Mouse (Mus musculus) CH12.LX (cell line): Measurements from ENCODE around the gene Rspry1.

ENCODE experiments used
- BHLHE40 ChIP-seq: IDR thresholded peaks from 2 replicates; pipeline ENCODE4 v1.6.1; 2011; ENCODE audit warnings: mild to moderate bottlenecking, low read depth, low read length, improper control_type of control experiment
- CTCF ChIP-seq, 2 experiments: IDR thresholded peaks in 1 of 2; conservative IDR thresholded peaks in 1 of 2; 2 replicates each; pipeline ENCODE4 v1.5.1; 2011 to 2012; ENCODE audit warnings: low read depth in 2 of 2, low read length in 2 of 2, improper control_type of control experiment in 1 of 2, inconsistent platforms in 1 of 2, mild to moderate bottlenecking in 1 of 2, moderate library complexity in 1 of 2
- E2F4 ChIP-seq: IDR thresholded peaks from 2 replicates; pipeline ENCODE4 v1.6.1; 2011; ENCODE audit warnings: low read depth, low read length, improper control_type of control experiment; ENCODE audit not compliant: insufficient replicate concordance
- ELF1 ChIP-seq: IDR thresholded peaks from 2 replicates; pipeline ENCODE4 v1.6.1; 2014; ENCODE audit warnings: low read depth, mild to moderate bottlenecking, inconsistent platforms, low read length, improper control_type of control experiment
- EP300 ChIP-seq: IDR thresholded peaks from 2 replicates; pipeline ENCODE4 v1.6.1; 2011; ENCODE audit warnings: low read length, improper control_type of control experiment
- POLR2A ChIP-seq: IDR thresholded peaks from 2 replicates; pipeline ENCODE4 v1.6.1; 2011; ENCODE audit warnings: low read depth, mild to moderate bottlenecking, improper control_type of control experiment, low read length
- TBP ChIP-seq: conservative IDR thresholded peaks from 2 replicates; pipeline ENCODE4 v1.6.1; 2011; ENCODE audit warnings: low read depth, low read length, improper control_type of control experiment
- USF2 ChIP-seq: conservative IDR thresholded peaks from 2 replicates; pipeline ENCODE4 v1.6.1; 2011; ENCODE audit warnings: low read depth, low read length, improper control_type of control experiment
- ZNF384 ChIP-seq: IDR thresholded peaks from 2 replicates; pipeline ENCODE4 v1.6.1; 2012; ENCODE audit warnings: low read depth, low read length, improper control_type of control experiment, inconsistent platforms

GRCm38 (mm10) chr8:94666456-94667308 is 64.9 kb downstream of the Rspry1 start, which contains the start of gene Arl2bp:
- TF ChIP-seq CTCF (conservative IDR thresholded peaks at IDR 0.05 in 1 of 2, IDR thresholded peaks at IDR 0.05 in 1 of 2; ENCODE audit: low read depth in 2 of 2, low read length in 2 of 2) (no peak), BHLHE40 (no peak), POLR2A (peak; percentile 85), ZNF384 (peak; percentile 98), EP300 (no peak), USF2 (no peak), ELF1 (peak; percentile 55; the same call in 1 of the 2 replicates), E2F4 (no peak), TBP (no peak)
